Mouse (Mus musculus) urinary bladder, postnatal 10 days (tissue): Measurements from ENCODE around the gene Psmc1.

Experiments used
- DNase-seq: peaks from one replicate; pipeline ENCODE4 v3.0.0; 2022; ENCODE audit warnings: low spot score

Gene Psmc1

DNA sequence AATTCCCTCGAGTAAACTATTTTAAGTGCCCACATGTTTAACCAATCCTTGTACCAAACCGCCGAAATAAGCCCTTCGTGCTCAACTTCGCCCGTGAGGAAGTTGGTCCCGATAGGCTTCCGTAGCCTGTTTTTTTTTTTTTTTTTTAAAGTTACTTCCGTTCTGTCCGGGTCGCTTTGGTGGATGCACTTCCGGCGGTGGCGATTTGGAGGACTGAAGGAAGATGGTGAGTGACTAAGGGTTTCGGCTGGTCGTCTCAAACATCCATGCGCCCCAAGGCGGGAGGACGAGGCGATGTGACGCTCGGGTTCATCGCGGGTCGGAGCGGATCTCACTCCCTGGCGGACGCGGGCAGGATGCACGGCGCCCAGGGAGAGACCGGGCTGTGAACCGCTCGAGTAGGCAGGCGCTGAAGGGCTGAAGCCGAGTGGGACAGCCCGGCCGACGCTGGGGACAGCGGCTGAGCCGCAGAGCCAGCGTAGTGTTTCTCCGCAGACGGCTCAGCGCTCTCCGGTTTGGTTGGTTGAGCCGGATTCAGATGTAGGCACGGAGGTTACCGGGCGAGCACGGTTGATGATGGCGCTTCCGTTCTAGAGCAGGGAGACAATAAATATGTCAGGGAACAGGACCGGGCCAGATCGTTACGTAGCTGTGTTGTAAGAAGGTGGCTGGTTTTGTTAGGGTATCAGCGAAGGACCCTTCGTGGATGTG lies at the start of gene Psmc1:
Gene Psmc1, plus strand, starts transcription at position 169 of the 711 bp plus-strand sequence.
- DNase-seq: no peak

DNA sequence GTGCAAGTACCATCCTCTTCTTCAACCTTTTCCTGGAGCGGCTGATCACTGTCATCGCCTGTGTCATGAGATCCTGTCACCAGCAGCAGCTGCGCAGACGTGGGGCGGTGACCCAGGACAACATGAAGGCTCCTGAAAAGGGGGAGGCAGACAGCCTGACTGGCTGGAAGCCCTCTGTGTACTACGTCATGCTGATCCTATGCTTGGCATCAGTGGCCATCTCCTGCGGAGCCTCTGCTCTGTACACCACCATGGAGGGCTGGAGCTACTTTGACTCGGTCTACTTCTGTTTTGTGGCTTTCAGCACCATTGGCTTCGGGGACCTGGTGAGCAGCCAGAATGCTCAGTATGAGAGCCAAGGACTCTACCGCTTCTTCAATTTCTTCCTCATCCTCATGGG lies 48.9 kb upstream of the Psmc1 start:
- no peak for DNase-seq

DNA sequence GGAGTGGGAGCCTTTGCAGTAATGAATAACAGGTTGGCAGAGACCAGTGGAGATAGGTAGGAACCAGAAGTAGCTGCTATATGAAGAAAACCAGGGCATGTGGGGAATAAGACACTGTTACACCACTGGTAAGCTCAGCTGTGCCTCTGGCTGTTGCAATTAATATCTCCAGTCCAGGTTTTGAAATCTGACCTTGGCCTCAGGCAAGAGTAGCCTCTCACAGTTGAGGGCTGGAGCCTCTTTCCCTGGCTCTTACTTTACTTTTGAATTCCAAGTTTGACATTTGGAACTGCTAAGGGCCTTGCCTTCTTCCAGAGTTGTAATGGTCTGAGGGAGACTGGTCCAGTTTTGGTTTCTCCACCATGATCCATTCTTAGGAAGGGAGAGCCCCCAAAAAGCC lies 48.1 kb upstream of the Psmc1 start:
- no peak for DNase-seq

- no peak for DNase-seq
These were observed 47.4 kb upstream of the Psmc1 start for GRCm38 (mm10) chr12:100062584-100062983.

DNA sequence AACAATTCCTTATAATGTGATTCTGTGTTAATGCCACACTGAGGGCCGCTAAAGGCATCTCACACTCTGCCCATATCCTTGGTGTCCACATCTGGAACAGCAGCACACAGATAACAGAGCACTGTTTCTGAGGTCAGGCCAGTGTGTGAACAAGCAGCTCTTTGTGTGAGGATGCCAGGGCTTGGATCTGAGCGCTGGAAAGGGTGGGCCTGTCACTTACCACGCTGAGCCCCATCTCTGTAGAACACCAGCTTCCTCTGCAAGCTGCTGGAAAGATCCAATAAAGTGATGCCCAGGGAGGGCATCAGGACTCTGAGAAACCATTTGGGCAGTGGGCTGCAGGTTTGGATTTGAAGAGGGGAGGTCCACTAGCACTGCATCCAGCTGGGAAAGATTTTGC lies 44.8 kb upstream of the Psmc1 start:
- DNase-seq: no peak

- DNase-seq: no peak
These were observed 42.5 kb upstream of the Psmc1 start for GRCm38 (mm10) chr12:100067477-100067876.

- no peak for DNase-seq
These were observed 36.7 kb upstream of the Psmc1 start for GRCm38 (mm10) chr12:100073201-100073672.

DNA sequence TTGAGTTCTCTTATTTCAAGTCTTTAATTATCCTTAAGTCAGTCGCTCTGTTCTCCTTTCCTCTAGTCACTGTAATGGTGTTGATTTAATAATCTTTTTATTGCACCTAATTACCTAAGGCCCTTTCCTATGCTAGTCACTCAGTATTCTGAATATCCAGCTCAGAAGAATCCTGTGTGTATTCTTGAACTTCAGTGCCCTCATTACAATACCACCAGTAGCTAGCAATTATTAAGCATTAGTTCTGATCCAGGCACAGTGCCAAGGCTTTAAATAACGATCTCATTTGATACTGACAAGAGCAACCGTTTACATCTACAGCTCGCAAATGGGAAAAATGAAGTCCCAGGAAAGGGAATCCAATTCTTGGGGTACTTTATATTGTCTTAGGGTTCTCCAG lies 34.2 kb upstream of the Psmc1 start:
- no peak for DNase-seq

GRCm38 (mm10) chr12:100079636-100080286 lies 30.2 kb upstream of the Psmc1 start:
- no peak for DNase-seq

DNA sequence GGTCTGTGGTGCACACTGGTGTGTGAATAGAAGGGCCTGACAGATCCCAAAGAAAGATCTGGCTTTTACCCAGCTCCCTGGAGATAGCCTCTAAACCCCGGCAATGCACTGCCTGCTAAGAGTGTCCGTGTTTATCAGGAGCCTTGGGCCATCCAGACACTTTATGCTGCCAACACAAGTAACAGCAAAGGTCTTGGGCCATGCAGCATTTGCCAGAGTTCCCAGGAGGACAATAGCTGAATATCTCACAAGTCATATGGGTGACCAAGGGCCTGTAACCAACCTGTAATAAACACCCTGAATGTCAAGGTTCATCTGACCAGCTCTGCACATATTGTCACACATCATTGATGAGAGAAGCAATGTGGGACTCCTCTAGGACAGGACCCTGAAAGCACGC lies 21.9 kb upstream of the Psmc1 start:
- no peak for DNase-seq

DNA sequence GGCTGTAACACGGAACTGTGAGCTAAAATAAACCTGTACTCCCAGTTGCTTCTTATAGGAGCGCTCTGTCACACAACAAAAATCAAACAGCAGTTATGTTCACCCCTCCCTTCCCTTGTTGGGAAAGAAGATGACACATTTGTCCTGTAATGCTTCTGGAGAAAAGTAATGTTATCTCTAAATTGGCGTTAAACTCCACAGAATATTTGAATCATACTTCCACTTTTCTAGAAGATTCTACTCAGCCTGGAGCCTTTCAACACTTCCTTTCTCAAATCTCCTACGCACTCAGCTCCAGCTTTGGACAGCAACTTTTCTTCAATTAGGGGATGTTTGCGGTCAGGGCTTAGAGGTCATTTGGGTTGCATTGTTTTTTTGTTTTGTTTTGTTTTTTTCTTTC lies 20.7 kb upstream of the Psmc1 start:
- no peak for DNase-seq

GRCm38 (mm10) chr12:100090750-100091149 lies 19.2 kb upstream of the Psmc1 start:
- DNase-seq: no peak

- DNase-seq: no peak
These were observed 16.9 kb upstream of the Psmc1 start for GRCm38 (mm10) chr12:100093046-100093445.

DNA sequence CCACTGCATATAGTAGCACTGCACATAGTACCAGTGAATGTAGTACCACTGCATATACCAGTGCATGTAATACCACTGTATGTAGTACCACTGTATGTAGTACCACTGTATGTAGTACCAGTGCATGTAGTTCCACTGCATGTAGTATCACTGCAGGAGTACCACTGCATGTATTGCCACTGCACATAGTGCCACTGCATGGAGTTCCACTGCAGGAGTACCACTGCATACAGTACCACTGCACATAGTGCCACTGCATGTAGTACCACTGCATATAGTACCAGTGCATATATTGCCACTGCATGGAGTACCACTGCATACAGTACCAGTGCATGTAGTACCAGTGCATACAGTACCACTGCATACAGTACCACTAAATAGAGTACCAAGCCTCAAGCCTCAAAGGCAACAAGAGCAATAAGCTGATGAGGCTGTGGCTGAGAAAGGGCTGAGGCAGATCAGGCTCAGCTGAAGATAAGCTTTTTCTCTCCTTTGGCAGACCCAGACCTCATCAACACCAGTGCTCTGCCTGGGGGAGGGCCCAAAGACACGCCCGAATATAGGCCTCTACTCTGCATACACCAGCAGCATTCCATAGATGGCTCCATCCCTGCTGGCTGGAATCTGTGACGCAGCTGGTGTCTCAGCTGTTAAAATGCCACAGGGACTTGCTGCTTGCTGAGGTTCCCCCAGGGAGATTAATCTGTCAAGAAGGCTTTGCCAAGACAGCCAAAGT lies 9.8 kb upstream of the Psmc1 start:
- no peak for DNase-seq

DNA sequence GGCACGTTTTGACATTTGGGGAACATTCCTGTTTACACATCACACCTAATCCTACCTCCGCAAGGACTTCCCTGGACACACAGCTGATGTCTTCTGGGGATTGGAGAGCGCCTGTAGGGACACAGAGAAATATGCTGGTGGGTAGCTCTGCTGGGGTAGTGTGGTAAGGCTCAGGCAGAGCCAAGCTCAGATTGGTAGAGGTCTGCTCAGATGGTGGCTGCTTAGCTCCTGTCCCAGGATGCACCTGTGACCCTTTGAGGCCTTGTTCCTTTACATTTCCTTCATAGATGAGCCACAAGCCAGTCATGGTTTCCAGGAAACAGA lies 9.3 kb upstream of the Psmc1 start:
- DNase-seq: no peak

DNA sequence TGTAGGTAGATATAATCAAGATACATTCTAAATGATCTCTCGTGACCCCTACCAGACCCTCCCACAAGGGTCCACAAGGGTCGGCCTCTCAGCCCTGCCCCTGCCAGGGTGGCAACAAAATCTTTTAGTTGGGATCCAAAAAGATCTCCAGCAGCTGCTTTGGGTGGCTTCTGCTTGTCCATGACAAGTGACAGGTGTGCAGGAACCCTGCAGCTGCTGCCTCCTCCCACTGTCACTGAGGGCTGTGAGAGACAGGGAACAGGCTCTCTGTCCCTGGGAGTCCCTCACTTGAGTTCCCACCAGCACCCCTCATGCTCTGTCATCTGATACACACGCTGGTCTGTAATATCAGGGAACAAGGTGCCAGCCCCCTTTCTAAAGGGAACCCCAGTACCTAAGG lies 8.3 kb upstream of the Psmc1 start:
- no peak for DNase-seq

GRCm38 (mm10) chr12:100104530-100104929 lies 5.4 kb upstream of the Psmc1 start:
- no peak for DNase-seq

- DNase-seq: no peak
These were observed 3.6 kb upstream of the Psmc1 start for GRCm38 (mm10) chr12:100106275-100106895.

GRCm38 (mm10) chr12:100107436-100107835 lies 2.5 kb upstream of the Psmc1 start:
- DNase-seq: no peak

DNA sequence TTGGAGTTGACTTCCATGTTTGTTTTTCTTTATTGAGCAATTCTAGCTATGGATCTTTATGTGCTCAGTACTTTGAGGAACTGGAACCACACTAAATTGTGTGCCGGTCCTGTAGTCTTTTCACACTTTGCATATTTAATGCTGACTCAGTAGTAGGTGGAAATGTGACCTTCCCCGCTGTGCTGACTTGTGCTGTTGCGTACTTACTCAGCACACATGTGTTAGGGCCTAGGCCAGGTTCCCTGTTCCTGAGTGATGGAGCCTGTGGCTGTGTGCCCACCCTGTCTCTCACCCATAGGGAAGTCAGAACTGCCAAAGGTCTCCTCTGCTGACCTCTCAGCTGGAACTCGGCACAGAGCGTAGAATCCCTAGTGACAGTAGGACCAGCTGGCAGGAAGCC lies 6.0 kb downstream of the Psmc1 start:
- no peak for DNase-seq

GRCm38 (mm10) chr12:100122921-100123381 lies 13.0 kb downstream of the Psmc1 start:
- no peak for DNase-seq

- no peak for DNase-seq
These were observed 13.5 kb downstream of the Psmc1 start for GRCm38 (mm10) chr12:100123476-100123875.
